Mouse (Mus musculus): ENCODE data around the gene Poc1a.

DNA sequence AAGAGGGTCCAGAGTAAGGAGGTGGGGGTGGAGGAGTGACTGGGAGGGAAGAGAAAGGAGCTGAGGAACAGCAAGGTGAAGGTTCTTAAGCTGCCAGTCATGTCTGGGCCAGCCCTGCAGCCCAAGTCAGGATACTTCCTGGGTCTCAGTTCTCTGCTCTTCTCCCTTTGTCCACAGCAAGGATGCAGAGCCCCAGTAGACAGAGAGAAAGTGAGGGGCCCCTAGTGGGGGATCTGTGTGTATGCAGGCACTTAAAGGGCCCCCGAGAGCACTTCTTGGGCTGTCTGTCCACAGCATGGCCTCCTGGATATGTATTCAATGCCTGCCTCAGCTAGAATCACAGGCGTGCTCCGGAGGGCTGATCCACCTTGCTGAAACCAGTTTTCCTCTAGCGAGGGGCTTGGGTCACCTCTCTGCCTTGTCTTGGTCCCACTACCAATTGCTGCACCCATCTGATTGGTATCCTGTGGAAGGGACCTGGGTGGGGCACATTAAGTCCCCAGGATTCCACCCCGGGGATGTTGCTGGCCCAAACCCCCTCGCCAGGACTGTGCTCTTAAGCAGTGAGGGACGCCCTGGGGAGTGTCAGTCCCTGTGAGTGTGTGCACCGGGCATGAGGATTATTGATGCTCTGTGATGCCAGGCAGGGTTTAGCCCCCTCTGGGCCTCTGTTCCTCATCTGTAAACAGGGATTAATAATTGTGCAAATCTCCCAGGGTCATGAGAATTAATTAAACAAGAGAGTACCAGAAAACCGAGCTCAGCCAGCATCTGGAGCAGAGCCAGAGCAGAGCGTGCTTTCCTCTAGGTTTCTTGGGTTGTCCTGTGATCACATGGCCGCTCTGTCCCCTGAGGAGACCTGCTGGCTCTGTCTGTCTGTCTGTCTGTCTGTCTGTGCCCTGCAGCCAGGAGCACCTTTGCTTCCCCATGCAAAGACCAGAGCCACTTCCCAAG lies 114.1 kb downstream of the Poc1a start:
- TF ChIP-seq POLR2A (IDR thresholded peaks at IDR 0.05; ENCODE audit: extremely low read depth, insufficient read depth, low read length) (no peak), CTCF (IDR thresholded peaks at IDR 0.05; ENCODE audit: extremely low read depth, insufficient read depth, low read length) (0 out of 2 replicates have a peak, but pooled peaks have one; percentile 37)
